Mouse (Mus musculus): ENCODE data around the gene Rnaseh1.
A peak's percentile ranks its signal among the peaks of the same experiment; 100 is the strongest.

Rnaseh1 gene

GRCm38 (mm10) chr12:28675925-28676209 is 26.5 kb downstream of the Rnaseh1 start:
- peaks cover 30% of the 10 kb centered on the region for H3K4me1 ChIP-seq (replicated peaks; ENCODE audit: low read depth, low read length)
- TF ChIP-seq CTCF (conservative IDR thresholded peaks at IDR 0.05; ENCODE audit: low read length) (no peak), NANOG (IDR thresholded peaks at IDR 0.05; ENCODE audit: borderline replicate concordance, low read length) (no peak), POU5F1 (IDR thresholded peaks at IDR 0.05; ENCODE audit: borderline replicate concordance, low read length) (no peak)
- no peaks in the 10 kb centered on the region for H3K27me3 ChIP-seq (ENCODE audit: insufficient read depth, low read length)

GRCm38 (mm10) chr12:28684674-28685073 is 35.3 kb downstream of the Rnaseh1 start:
- H3K36me3 ChIP-seq (ENCODE audit: insufficient read depth, low read length) = peaks cover 44% of the 10 kb centered on the region
- peaks cover 17% of the 10 kb centered on the region for H3K9me3 ChIP-seq (ENCODE audit: low read length)
- H3K4me1 ChIP-seq (replicated peaks; ENCODE audit: low read depth, low read length) = 0 out of 2 replicates have a peak, but pooled peaks cover 5% of the 10 kb centered on the region
- H3K4me3 ChIP-seq (replicated peaks; ENCODE audit: low read length) = no peak overlapping the region
- TF ChIP-seq NANOG (IDR thresholded peaks at IDR 0.05; ENCODE audit: borderline replicate concordance, low read length) (no peak), CTCF (conservative IDR thresholded peaks at IDR 0.05; ENCODE audit: low read length) (no peak), POU5F1 (IDR thresholded peaks at IDR 0.05; ENCODE audit: borderline replicate concordance, low read length) (no peak)
- no peaks in the 10 kb centered on the region for H3K27me3 ChIP-seq (ENCODE audit: insufficient read depth, low read length)

More at GRCm38 (mm10) chr12:28675925-28676209, 26.5 kb downstream of the Rnaseh1 start:
- H3K4me3 ChIP-seq (replicated peaks; ENCODE audit: low read length) = peak overlapping the region; percentile 80
- peaks cover 32% of the 10 kb centered on the region for H3K36me3 ChIP-seq (ENCODE audit: insufficient read depth, low read length)
- H3K9me3 ChIP-seq (ENCODE audit: low read length) = no peaks in the 10 kb centered on the region; the same call in 1 of the 2 replicates

- Histone ChIP-seq H3K4me1 (replicated peaks; ENCODE audit: low read depth, low read length) (0 out of 2 replicates have a peak, but pooled peaks cover 5% of the 10 kb centered on the region), H3K36me3 (ENCODE audit: insufficient read depth, low read length) (peaks cover 44% of the 10 kb centered on the region), H3K4me3 (replicated peaks; ENCODE audit: low read length) (no peak overlapping the region), H3K27me3 (ENCODE audit: insufficient read depth, low read length) (no peaks in the 10 kb centered on the region), H3K9me3 (ENCODE audit: low read length) (peaks cover 17% of the 10 kb centered on the region)
- no peak for TF ChIP-seq NANOG (IDR thresholded peaks at IDR 0.05; ENCODE audit: borderline replicate concordance, low read length)
- no peak for TF ChIP-seq POU5F1 (IDR thresholded peaks at IDR 0.05; ENCODE audit: borderline replicate concordance, low read length)
- TF ChIP-seq CTCF (conservative IDR thresholded peaks at IDR 0.05; ENCODE audit: low read length) = no peak
Measured at GRCm38 (mm10) chr12:28685771-28686170, 36.4 kb downstream of the Rnaseh1 start.

GRCm38 (mm10) chr12:28686199-28686879 is 36.9 kb downstream of the Rnaseh1 start:
- Histone ChIP-seq H3K9me3 (ENCODE audit: low read length) (peaks cover 17% of the 10 kb centered on the region), H3K27me3 (ENCODE audit: insufficient read depth, low read length) (no peaks in the 10 kb centered on the region), H3K4me3 (replicated peaks; ENCODE audit: low read length) (no peak overlapping the region), H3K36me3 (ENCODE audit: insufficient read depth, low read length) (peaks cover 44% of the 10 kb centered on the region), H3K4me1 (replicated peaks; ENCODE audit: low read depth, low read length) (0 out of 2 replicates have a peak, but pooled peaks cover 5% of the 10 kb centered on the region)
- TF ChIP-seq NANOG (IDR thresholded peaks at IDR 0.05; ENCODE audit: borderline replicate concordance, low read length) (no peak), CTCF (conservative IDR thresholded peaks at IDR 0.05; ENCODE audit: low read length) (no peak), POU5F1 (IDR thresholded peaks at IDR 0.05; ENCODE audit: borderline replicate concordance, low read length) (no peak)

- no peaks in the 10 kb centered on the region for H3K27me3 ChIP-seq (ENCODE audit: insufficient read depth, low read length)
- H3K4me3 ChIP-seq (replicated peaks; ENCODE audit: low read length) = no peak overlapping the region
- peaks cover 47% of the 10 kb centered on the region for H3K36me3 ChIP-seq (ENCODE audit: insufficient read depth, low read length)
- no peaks in the 10 kb centered on the region for H3K9me3 ChIP-seq (ENCODE audit: low read length)
- no peak for TF ChIP-seq CTCF (conservative IDR thresholded peaks at IDR 0.05; ENCODE audit: low read length)
- no peak for TF ChIP-seq NANOG (IDR thresholded peaks at IDR 0.05; ENCODE audit: borderline replicate concordance, low read length)
- TF ChIP-seq POU5F1 (IDR thresholded peaks at IDR 0.05; ENCODE audit: borderline replicate concordance, low read length) = no peak
- H3K4me1 ChIP-seq (replicated peaks; ENCODE audit: low read depth, low read length) = peaks cover 12% of the 10 kb centered on the region
Measured at GRCm38 (mm10) chr12:28688996-28689395, 39.6 kb downstream of the Rnaseh1 start.

- no peak for TF ChIP-seq POU5F1 (IDR thresholded peaks at IDR 0.05; ENCODE audit: borderline replicate concordance, low read length)
- no peak for TF ChIP-seq NANOG (IDR thresholded peaks at IDR 0.05; ENCODE audit: borderline replicate concordance, low read length)
- no peak for TF ChIP-seq CTCF (conservative IDR thresholded peaks at IDR 0.05; ENCODE audit: low read length)
- Histone ChIP-seq H3K27me3 (ENCODE audit: insufficient read depth, low read length) (no peaks in the 10 kb centered on the region), H3K4me1 (replicated peaks; ENCODE audit: low read depth, low read length) (peaks cover 22% of the 10 kb centered on the region), H3K36me3 (ENCODE audit: insufficient read depth, low read length) (peaks cover 50% of the 10 kb centered on the region), H3K4me3 (replicated peaks; ENCODE audit: low read length) (no peak overlapping the region), H3K9me3 (ENCODE audit: low read length) (no peaks in the 10 kb centered on the region)
Measured at GRCm38 (mm10) chr12:28690730-28691129, 41.3 kb downstream of the Rnaseh1 start.

GRCm38 (mm10) chr12:28693738-28694137 is 44.3 kb downstream of the Rnaseh1 start:
- H3K4me1 ChIP-seq (replicated peaks; ENCODE audit: low read depth, low read length) = peaks cover 32% of the 10 kb centered on the region

GRCm38 (mm10) chr12:28694231-28694630 is 44.8 kb downstream of the Rnaseh1 start:
- Histone ChIP-seq H3K4me3 (replicated peaks; ENCODE audit: low read length) (no peak overlapping the region), H3K36me3 (ENCODE audit: insufficient read depth, low read length) (peaks cover 65% of the 10 kb centered on the region), H3K9me3 (ENCODE audit: low read length) (no peaks in the 10 kb centered on the region), H3K4me1 (replicated peaks; ENCODE audit: low read depth, low read length) (peaks cover 31% of the 10 kb centered on the region), H3K27me3 (ENCODE audit: insufficient read depth, low read length) (no peaks in the 10 kb centered on the region)
- TF ChIP-seq NANOG (IDR thresholded peaks at IDR 0.05; ENCODE audit: borderline replicate concordance, low read length) = no peak
- no peak for TF ChIP-seq POU5F1 (IDR thresholded peaks at IDR 0.05; ENCODE audit: borderline replicate concordance, low read length)
- no peak for TF ChIP-seq CTCF (conservative IDR thresholded peaks at IDR 0.05; ENCODE audit: low read length)

More at GRCm38 (mm10) chr12:28693738-28694137, 44.3 kb downstream of the Rnaseh1 start:
- H3K4me3 ChIP-seq (replicated peaks; ENCODE audit: low read length) = no peak overlapping the region
- no peaks in the 10 kb centered on the region for H3K9me3 ChIP-seq (ENCODE audit: low read length)
- H3K27me3 ChIP-seq (ENCODE audit: insufficient read depth, low read length) = no peaks in the 10 kb centered on the region
- no peak for TF ChIP-seq NANOG (IDR thresholded peaks at IDR 0.05; ENCODE audit: borderline replicate concordance, low read length)
- peaks cover 65% of the 10 kb centered on the region for H3K36me3 ChIP-seq (ENCODE audit: insufficient read depth, low read length)

- no peak overlapping the region for H3K4me3 ChIP-seq (replicated peaks; ENCODE audit: low read length)
- TF ChIP-seq POU5F1 (IDR thresholded peaks at IDR 0.05; ENCODE audit: borderline replicate concordance, low read length) (no peak), CTCF (conservative IDR thresholded peaks at IDR 0.05; ENCODE audit: low read length) (no peak), NANOG (IDR thresholded peaks at IDR 0.05; ENCODE audit: borderline replicate concordance, low read length) (no peak)
- H3K9me3 ChIP-seq (ENCODE audit: low read length) = no peaks in the 10 kb centered on the region
- H3K4me1 ChIP-seq (replicated peaks; ENCODE audit: low read depth, low read length) = peaks cover 28% of the 10 kb centered on the region
- H3K36me3 ChIP-seq (ENCODE audit: insufficient read depth, low read length) = peaks cover 65% of the 10 kb centered on the region
- no peaks in the 10 kb centered on the region for H3K27me3 ChIP-seq (ENCODE audit: insufficient read depth, low read length)
Measured at GRCm38 (mm10) chr12:28694776-28695175, 45.4 kb downstream of the Rnaseh1 start.

Data from E14TG2a.4 (cell line).